Mouse (Mus musculus): Measurements from ENCODE around the gene Myo7a. TPM values are rescaled to one million over a fixed set of nuclear protein-coding genes. Genes with fewer than 3 reads are reported as not detected.

The Myo7a gene
- polyA plus RNA-seq (2015; fragmentation: Nextera tagmentation; extraction: Ambion mirVana): 2.6 and 2.8 TPM in 2 replicates

- no peak for DNase-seq (ENCODE audit: low spot score)
These were observed at the start of gene Myo7a for GRCm38 (mm10) chr7:98119179-98119960. Gene Myo7a, minus strand, starts transcription at chr7:98119524.

- DNase-seq (ENCODE audit: low spot score): no peak
These were observed 45.7 kb upstream of the Myo7a start for GRCm38 (mm10) chr7:98164999-98165528.

- DNase-seq (ENCODE audit: low spot score): no peak
These were observed 45.2 kb upstream of the Myo7a start for GRCm38 (mm10) chr7:98164382-98164998.

GRCm38 (mm10) chr7:98163700-98164099, 44.4 kb upstream of the Myo7a start:
- DNase-seq (ENCODE audit: low spot score): no peak

- no peak for DNase-seq (ENCODE audit: low spot score)
These were observed 42.9 kb upstream of the Myo7a start for GRCm38 (mm10) chr7:98162239-98162638.

GRCm38 (mm10) chr7:98160041-98160740, 40.9 kb upstream of the Myo7a start:
- no peak for DNase-seq (ENCODE audit: low spot score)

GRCm38 (mm10) chr7:98158481-98158880, 39.2 kb upstream of the Myo7a start:
- DNase-seq (ENCODE audit: low spot score): no peak

- DNase-seq (ENCODE audit: low spot score): no peak
These were observed 38.5 kb upstream of the Myo7a start for GRCm38 (mm10) chr7:98157636-98158332.

GRCm38 (mm10) chr7:98156280-98156665, 36.9 kb upstream of the Myo7a start:
- no peak for DNase-seq (ENCODE audit: low spot score)

GRCm38 (mm10) chr7:98155546-98156279, 36.4 kb upstream of the Myo7a start:
- peak; percentile 64 for DNase-seq (ENCODE audit: low spot score)

GRCm38 (mm10) chr7:98153892-98154291, 34.6 kb upstream of the Myo7a start:
- no peak for DNase-seq (ENCODE audit: low spot score)

GRCm38 (mm10) chr7:98153345-98153744, 34.0 kb upstream of the Myo7a start:
- no peak for DNase-seq (ENCODE audit: low spot score)

GRCm38 (mm10) chr7:98152400-98152799, 33.1 kb upstream of the Myo7a start:
- DNase-seq (ENCODE audit: low spot score): no peak

- DNase-seq (ENCODE audit: low spot score): no peak
These were observed 31.2 kb upstream of the Myo7a start for GRCm38 (mm10) chr7:98150525-98150924.

GRCm38 (mm10) chr7:98149802-98150201, 30.5 kb upstream of the Myo7a start:
- DNase-seq (ENCODE audit: low spot score): no peak

- no peak for DNase-seq (ENCODE audit: low spot score)
These were observed 29.5 kb upstream of the Myo7a start for GRCm38 (mm10) chr7:98148721-98149407.

GRCm38 (mm10) chr7:98147766-98148165, 28.4 kb upstream of the Myo7a start:
- DNase-seq (ENCODE audit: low spot score): no peak

GRCm38 (mm10) chr7:98146447-98146845, 27.1 kb upstream of the Myo7a start:
- DNase-seq (ENCODE audit: low spot score): no peak

- no peak for DNase-seq (ENCODE audit: low spot score)
These were observed 26.6 kb upstream of the Myo7a start for GRCm38 (mm10) chr7:98145842-98146446.

GRCm38 (mm10) chr7:98145402-98145801, 26.1 kb upstream of the Myo7a start, which contains the start of gene Omp:
Gene Omp, minus strand, starts transcription at chr7:98145502.
- DNase-seq (ENCODE audit: low spot score): no peak
